ENCODE assay signal across 17 mouse cellular contexts in genomic region chr7:115706141-115706540, GRCm38 (mm10).
DNase-seq lines count a peak whose midpoint lies in the region; ATAC-seq lines count a peak whose summit lies in the region.
"Had no signal": no experiment of that assay in that cellular context is flagged by ENCODE, and none has a peak within 500 bp of the region (broad histone marks: within the 10 kb centered on the region; RNA-seq: fewer than 3 reads in every experiment).

No protein-coding gene starts in this region.

- no peaks in the 10 kb centered on the region for H3K9me3 ChIP-seq in heart, embryonic 12.5 days (replicated peaks)
- H3K9me3 ChIP-seq in heart, embryonic 16.5 days (replicated peaks; ENCODE audit: control insufficient read depth, low read length) = no peaks in the 10 kb centered on the region
- H3K9me3 ChIP-seq: hindbrain, embryonic 15.5 days; liver, embryonic 13.5 days; midbrain, embryonic 12.5 days; neural tube, embryonic 13.5 days had no signal

- H3K4me3 ChIP-seq in heart, embryonic 12.5 days = no peak overlapping the region
- H3K4me3 ChIP-seq in heart, embryonic 16.5 days (ENCODE audit: low read length) = no peak overlapping the region
- H3K4me3 ChIP-seq: hindbrain, embryonic 15.5 days; left cerebral cortex, adult 2 months; liver, embryonic 13.5 days; midbrain, embryonic 12.5 days; neural tube, embryonic 13.5 days had no signal

- H3K4me2 ChIP-seq in heart, embryonic 12.5 days = peak overlapping the region; percentile 30
- peak overlapping the region; percentile 13; the same call in 1 of the 2 replicates for H3K4me2 ChIP-seq in heart, embryonic 16.5 days (ENCODE audit: low read depth, low read length)
- H3K4me2 ChIP-seq: hindbrain, embryonic 15.5 days; liver, embryonic 13.5 days; midbrain, embryonic 12.5 days; neural tube, embryonic 13.5 days had no signal

- H3K4me1 ChIP-seq in heart, embryonic 12.5 days (replicated peaks) = peaks cover 29% of the 10 kb centered on the region
- peaks cover 21% of the 10 kb centered on the region for H3K4me1 ChIP-seq in heart, embryonic 16.5 days (ENCODE audit: control insufficient read depth, insufficient read depth, low read length)
- H3K4me1 ChIP-seq: liver, embryonic 13.5 days had no signal

- 9% methylated on average over 2 of the region's 2 CpGs for WGBS in heart, embryonic 12.5 days
- 5% methylated on average over 2 of the region's 2 CpGs for WGBS in heart, embryonic 16.5 days

- no peaks in the 10 kb centered on the region for H3K27me3 ChIP-seq in heart, embryonic 12.5 days (replicated peaks)
- H3K27me3 ChIP-seq in heart, embryonic 16.5 days (ENCODE audit: control insufficient read depth, insufficient read depth, low read length) = no peaks in the 10 kb centered on the region
- H3K27me3 ChIP-seq: hindbrain, embryonic 15.5 days; liver, embryonic 13.5 days; midbrain, embryonic 12.5 days; neural tube, embryonic 13.5 days; Patski had no signal

- 0 out of 2 replicates have a peak overlapping the region, but pooled peaks have one; percentile 14 for H3K9ac ChIP-seq in heart, embryonic 12.5 days
- H3K9ac ChIP-seq in heart, embryonic 16.5 days (ENCODE audit: low read length) = peak overlapping the region; percentile 20; the same call in 1 of the 2 replicates
- H3K9ac ChIP-seq: hindbrain, embryonic 15.5 days; liver, embryonic 13.5 days; midbrain, embryonic 12.5 days; neural tube, embryonic 13.5 days had no signal

- no peaks in the 10 kb centered on the region for H3K36me3 ChIP-seq in heart, embryonic 12.5 days
- H3K36me3 ChIP-seq in heart, embryonic 16.5 days (ENCODE audit: control insufficient read depth, insufficient read depth) = no peaks in the 10 kb centered on the region
- H3K36me3 ChIP-seq: hindbrain, embryonic 15.5 days; midbrain, embryonic 12.5 days; neural tube, embryonic 13.5 days had no signal

- ATAC-seq in heart, embryonic 12.5 days (ENCODE audit: insufficient number of reproducible peaks, low FRiP score) = no peak
- ATAC-seq in heart, embryonic 16.5 days (replicated peaks; ENCODE audit: extremely low read depth, insufficient read depth, low FRiP score) = peak; percentile 23
- ATAC-seq: Patski had no signal

- peak overlapping the region; percentile 78 for H3K27ac ChIP-seq in heart, embryonic 12.5 days (ENCODE audit: poor library complexity, severe bottlenecking)
- H3K27ac ChIP-seq in heart, embryonic 16.5 days (ENCODE audit: low read length) = peak overlapping the region; percentile 40
- H3K27ac ChIP-seq: hindbrain, embryonic 15.5 days; kidney, postnatal 0 days; left cerebral cortex, adult 2 months; liver, embryonic 13.5 days; midbrain, embryonic 12.5 days; neural tube, embryonic 13.5 days had no signal

- DNase-seq in heart, adult 9 months (ENCODE audit: low spot score in 2 of 2) = no peak
- DNase-seq in ovary, postnatal 36 days (ENCODE audit: low spot score) = peak; percentile 9
- DNase-seq in ovary, postnatal 10 days (ENCODE audit: low spot score) = no peak
- DNase-seq in mesoderm, embryonic 11.5 days (ENCODE audit: low read depth, low spot score) = peak; percentile 39
- DNase-seq in kidney, adult 18-20 months = no peak
- DNase-seq: adrenal gland, adult 2 months; gastrocnemius, postnatal 25 days; liver, embryonic 13.5 days; right cerebral cortex, postnatal 14 days had no signal

Comparison
In these comparisons a context has a peak if more than half of its experiments do, and no peak if none do; other contexts are left out.
1. DNase-seq: peak in ovary, postnatal 36 days (single experiment) and mesoderm, embryonic 11.5 days (single experiment); none in heart, adult 9 months (0 of 2), ovary, postnatal 10 days (single experiment) and kidney, adult 18-20 months (single experiment).